Mouse (Mus musculus): Measurements from ENCODE around the gene Cox7a2. TPM values are rescaled to one million over a fixed set of nuclear protein-coding genes. Genes with fewer than 3 reads are reported as not detected.

The Cox7a2 gene
- 783 and 904 TPM in 2 replicates for polyA plus RNA-seq (2015; fragmentation: Nextera tagmentation; extraction: Ambion mirVana)

DNA sequence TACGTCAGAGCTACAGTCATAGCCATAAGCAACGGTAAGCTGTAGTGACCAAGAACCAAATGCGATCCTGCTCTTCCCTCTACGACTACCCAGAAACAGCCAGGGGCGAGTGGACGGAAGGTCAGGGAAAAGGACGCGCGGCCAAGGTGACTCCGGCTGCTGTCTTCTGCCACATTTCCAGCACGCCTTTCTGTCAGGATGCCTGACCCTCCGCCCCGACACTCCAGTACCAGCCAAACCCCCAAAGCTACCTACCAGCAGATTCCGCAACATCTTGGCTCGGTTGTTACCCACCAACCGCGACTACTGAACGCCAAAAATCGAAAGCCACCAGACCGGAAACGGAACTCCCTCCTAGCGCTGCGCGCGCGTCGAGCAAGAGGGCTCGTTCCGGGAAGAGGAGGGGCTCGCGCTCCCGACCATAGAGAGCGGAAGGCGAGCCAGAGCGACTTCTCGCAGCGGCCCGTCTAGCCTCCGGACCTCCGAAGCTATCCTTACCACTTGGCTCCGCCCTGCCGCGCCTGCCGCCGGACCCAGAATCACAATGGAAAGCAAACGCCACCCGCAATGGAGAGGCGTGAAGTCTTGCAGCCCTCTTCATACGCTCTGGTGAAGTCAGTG, at the start of gene Cox7a2:
TSS of gene Cox7a2 (minus strand) at position 494 of the 621 bp plus-strand sequence.
- ATAC-seq, result peak; percentile 100
- Histone ChIP-seq H3K4me2 (ENCODE audit: low read length) (peak within 1 kb of the TSS; percentile 89), H3K36me3 (ENCODE audit: control insufficient read depth, insufficient read depth, low read length) (peaks cover 6% of the 10 kb centered on the region), H3K9ac (ENCODE audit: low read depth, low read length) (peak within 1 kb of the TSS; percentile 89), H3K4me1 (ENCODE audit: control insufficient read depth, insufficient read depth, low read depth, low read length) (peaks cover 11% of the 10 kb centered on the region), H3K9me3 (ENCODE audit: control insufficient read depth, low read length) (no peaks in the 10 kb centered on the region), H3K27me3 (replicated peaks; ENCODE audit: control insufficient read depth, insufficient read depth, low read length) (no peaks in the 10 kb centered on the region), H3K27ac (ENCODE audit: low read depth, low read length) (peak within 1 kb of the TSS; percentile 90), H3K4me3 (ENCODE audit: low read length) (peak within 1 kb of the TSS; percentile 89)
- WGBS, result under 1% methylated on average over 45 of the region's 49 CpGs

GRCm38 (mm10) chr9:79809411-79809810, 49.7 kb upstream of the Cox7a2 start:
- Histone ChIP-seq H3K36me3 (ENCODE audit: control insufficient read depth, insufficient read depth, low read length) (no peaks in the 10 kb centered on the region), H3K27me3 (replicated peaks; ENCODE audit: control insufficient read depth, insufficient read depth, low read length) (no peaks in the 10 kb centered on the region), H3K9me3 (ENCODE audit: control insufficient read depth, low read length) (no peaks in the 10 kb centered on the region), H3K4me2 (ENCODE audit: low read length) (no peak overlapping the region), H3K4me3 (ENCODE audit: low read length) (no peak overlapping the region), H3K4me1 (ENCODE audit: control insufficient read depth, insufficient read depth, low read depth, low read length) (no peaks in the 10 kb centered on the region), H3K27ac (ENCODE audit: low read depth, low read length) (no peak overlapping the region), H3K9ac (ENCODE audit: low read depth, low read length) (no peak overlapping the region)
- 68% methylated on average over 6 of the region's 6 CpGs for WGBS
- no peak for ATAC-seq

DNA sequence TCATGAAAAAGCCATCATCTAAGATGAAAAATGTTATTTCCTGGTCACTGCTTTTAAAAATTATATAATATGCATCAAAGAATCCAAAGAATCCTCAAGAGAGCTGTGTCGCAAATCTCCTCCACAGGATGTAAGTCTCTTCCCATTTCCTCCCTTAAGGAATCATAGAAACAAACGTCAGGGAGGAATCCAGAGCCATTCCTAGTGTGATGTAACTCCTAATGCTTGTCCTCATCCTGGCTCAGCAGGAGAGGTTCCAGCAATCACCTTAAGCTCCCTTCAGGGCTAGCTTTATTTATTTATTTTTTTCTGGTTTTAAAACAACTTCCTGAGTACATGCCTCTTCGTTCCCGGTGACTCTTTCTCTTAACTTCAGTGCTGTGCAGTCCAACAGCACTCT, 47.5 kb upstream of the Cox7a2 start:
- Histone ChIP-seq H3K9ac (ENCODE audit: low read depth, low read length) (no peak overlapping the region), H3K9me3 (ENCODE audit: control insufficient read depth, low read length) (no peaks in the 10 kb centered on the region), H3K4me2 (ENCODE audit: low read length) (no peak overlapping the region), H3K4me3 (ENCODE audit: low read length) (no peak overlapping the region), H3K4me1 (ENCODE audit: control insufficient read depth, insufficient read depth, low read depth, low read length) (no peaks in the 10 kb centered on the region), H3K27ac (ENCODE audit: low read depth, low read length) (no peak overlapping the region), H3K36me3 (ENCODE audit: control insufficient read depth, insufficient read depth, low read length) (no peaks in the 10 kb centered on the region), H3K27me3 (replicated peaks; ENCODE audit: control insufficient read depth, insufficient read depth, low read length) (no peaks in the 10 kb centered on the region)
- ATAC-seq, result no peak
- WGBS, result 48% methylated on average over 4 of the region's 4 CpGs

- H3K4me3 ChIP-seq (ENCODE audit: low read length), result no peak overlapping the region
- 46% methylated on average over 12 of the region's 12 CpGs for whole genome bisulfite sequencing
- H3K4me2 ChIP-seq (ENCODE audit: low read length), result no peak overlapping the region
- no peaks in the 10 kb centered on the region for H3K36me3 ChIP-seq (ENCODE audit: control insufficient read depth, insufficient read depth, low read length)
- ATAC-seq, result peak; percentile 60
- H3K9me3 ChIP-seq (ENCODE audit: control insufficient read depth, low read length), result no peaks in the 10 kb centered on the region
- H3K27me3 ChIP-seq (replicated peaks; ENCODE audit: control insufficient read depth, insufficient read depth, low read length), result no peaks in the 10 kb centered on the region
- no peaks in the 10 kb centered on the region for H3K4me1 ChIP-seq (ENCODE audit: control insufficient read depth, insufficient read depth, low read depth, low read length)
- H3K9ac ChIP-seq (ENCODE audit: low read depth, low read length), result no peak overlapping the region
- H3K27ac ChIP-seq (ENCODE audit: low read depth, low read length), result no peak overlapping the region
Observed at GRCm38 (mm10) chr9:79806317-79807075, 46.8 kb upstream of the Cox7a2 start.

GRCm38 (mm10) chr9:79805426-79805825, 45.7 kb upstream of the Cox7a2 start:
- Histone ChIP-seq H3K9ac (ENCODE audit: low read depth, low read length) (no peak overlapping the region), H3K27me3 (replicated peaks; ENCODE audit: control insufficient read depth, insufficient read depth, low read length) (no peaks in the 10 kb centered on the region), H3K4me1 (ENCODE audit: control insufficient read depth, insufficient read depth, low read depth, low read length) (no peaks in the 10 kb centered on the region), H3K36me3 (ENCODE audit: control insufficient read depth, insufficient read depth, low read length) (no peaks in the 10 kb centered on the region), H3K27ac (ENCODE audit: low read depth, low read length) (no peak overlapping the region), H3K9me3 (ENCODE audit: control insufficient read depth, low read length) (no peaks in the 10 kb centered on the region), H3K4me2 (ENCODE audit: low read length) (no peak overlapping the region), H3K4me3 (ENCODE audit: low read length) (no peak overlapping the region)
- 90% methylated on average over 10 of the region's 10 CpGs for WGBS
- ATAC-seq, result no peak

GRCm38 (mm10) chr9:79796461-79797135, 36.9 kb upstream of the Cox7a2 start:
- H3K27me3 ChIP-seq (replicated peaks; ENCODE audit: control insufficient read depth, insufficient read depth, low read length), result no peaks in the 10 kb centered on the region
- H3K4me1 ChIP-seq (ENCODE audit: control insufficient read depth, insufficient read depth, low read depth, low read length), result peaks cover 4% of the 10 kb centered on the region
- H3K36me3 ChIP-seq (ENCODE audit: control insufficient read depth, insufficient read depth, low read length), result no peaks in the 10 kb centered on the region
- H3K9me3 ChIP-seq (ENCODE audit: control insufficient read depth, low read length), result no peaks in the 10 kb centered on the region
- 68% methylated on average over 7 of the region's 7 CpGs for WGBS
- H3K27ac ChIP-seq (ENCODE audit: low read depth, low read length), result no peak overlapping the region
- no peak overlapping the region for H3K4me3 ChIP-seq (ENCODE audit: low read length)
- H3K4me2 ChIP-seq (ENCODE audit: low read length), result no peak overlapping the region
- ATAC-seq, result no peak
- no peak overlapping the region for H3K9ac ChIP-seq (ENCODE audit: low read depth, low read length)

DNA sequence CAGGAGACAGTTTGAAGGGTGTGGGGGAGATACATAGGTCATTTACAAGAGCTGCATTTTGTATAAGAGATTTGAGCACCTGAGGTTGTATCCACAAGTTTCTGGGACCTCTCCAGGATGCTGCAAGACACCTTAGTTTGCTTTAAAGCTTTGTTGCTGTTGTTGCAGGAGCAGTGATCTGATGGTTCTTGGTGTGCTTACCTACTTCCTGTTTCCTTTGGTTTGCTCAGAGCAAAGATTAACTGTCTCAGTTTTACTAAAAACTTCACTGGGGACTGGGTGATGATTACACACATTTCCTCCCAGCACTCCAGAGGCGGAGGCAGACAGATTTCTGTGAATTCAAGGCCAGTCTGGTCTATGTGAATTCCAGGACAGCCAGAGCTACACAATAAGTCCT, 35.4 kb upstream of the Cox7a2 start:
- no peak overlapping the region for H3K27ac ChIP-seq (ENCODE audit: low read depth, low read length)
- H3K4me2 ChIP-seq (ENCODE audit: low read length), result no peak overlapping the region
- no peak for ATAC-seq
- WGBS, result 82% methylated on average over 1 of the region's 1 CpGs
- H3K9me3 ChIP-seq (ENCODE audit: control insufficient read depth, low read length), result no peaks in the 10 kb centered on the region
- H3K4me1 ChIP-seq (ENCODE audit: control insufficient read depth, insufficient read depth, low read depth, low read length), result peaks cover 13% of the 10 kb centered on the region
- H3K9ac ChIP-seq (ENCODE audit: low read depth, low read length), result no peak overlapping the region
- no peaks in the 10 kb centered on the region for H3K36me3 ChIP-seq (ENCODE audit: control insufficient read depth, insufficient read depth, low read length)
- H3K4me3 ChIP-seq (ENCODE audit: low read length), result no peak overlapping the region
- no peaks in the 10 kb centered on the region for H3K27me3 ChIP-seq (replicated peaks; ENCODE audit: control insufficient read depth, insufficient read depth, low read length)

- WGBS, result under 1% methylated on average over 82 of the region's 91 CpGs
Observed at GRCm38 (mm10) chr9:79792841-79793835, 33.5 kb upstream of the Cox7a2 start, which contains the start of gene Tmem30a. Tmem30a (minus strand) TSS chr9:79793507.

More at GRCm38 (mm10) chr9:79792841-79793835, 33.5 kb upstream of the Cox7a2 start, which contains the start of gene Tmem30a:
- no peaks in the 10 kb centered on the region for H3K27me3 ChIP-seq (replicated peaks; ENCODE audit: control insufficient read depth, insufficient read depth, low read length)
- H3K27ac ChIP-seq (ENCODE audit: low read depth, low read length), result peak within 1 kb of the TSS; percentile 86
- peaks cover 14% of the 10 kb centered on the region for H3K4me1 ChIP-seq (ENCODE audit: control insufficient read depth, insufficient read depth, low read depth, low read length)
- peak within 1 kb of the TSS; percentile 67 for H3K4me2 ChIP-seq (ENCODE audit: low read length)
- H3K9ac ChIP-seq (ENCODE audit: low read depth, low read length), result peak within 1 kb of the TSS; percentile 86
- H3K4me3 ChIP-seq (ENCODE audit: low read length), result peak within 1 kb of the TSS; percentile 80
- H3K36me3 ChIP-seq (ENCODE audit: control insufficient read depth, insufficient read depth, low read length), result no peaks in the 10 kb centered on the region
- H3K9me3 ChIP-seq (ENCODE audit: control insufficient read depth, low read length), result no peaks in the 10 kb centered on the region
- ATAC-seq, result peak; percentile 99

Measured in hindbrain, embryonic 16.5 days (tissue).